Mouse (Mus musculus): ENCODE data around the gene Brms1. TPM values are rescaled to one million over a fixed set of nuclear protein-coding genes. Genes with fewer than 3 reads are reported as not detected.

Brms1 gene
- polyA plus RNA-seq, 1 experiment: 31.1 TPM

DNA sequence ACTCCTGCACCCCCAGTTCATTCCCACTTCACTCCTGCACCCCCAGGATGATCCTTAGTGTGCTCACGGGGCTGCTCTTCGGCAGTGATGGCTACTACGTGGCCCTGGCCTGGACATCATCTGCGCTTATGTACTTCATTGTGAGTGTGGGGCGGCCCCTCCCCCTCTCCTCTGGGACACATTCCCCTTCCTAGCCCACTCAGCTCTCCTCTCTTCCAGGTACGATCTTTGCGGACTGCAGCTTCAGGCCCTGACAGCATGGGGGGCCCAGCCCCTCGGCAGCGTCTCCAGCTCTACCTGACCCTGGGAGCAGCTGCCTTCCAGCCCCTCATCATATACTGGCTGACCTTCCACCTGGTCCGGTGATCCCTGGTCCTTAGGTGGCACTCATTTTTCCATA, 50.9 kb downstream of the Brms1 start:
- DNase-seq (ENCODE audit: low spot score): no peak

DNA sequence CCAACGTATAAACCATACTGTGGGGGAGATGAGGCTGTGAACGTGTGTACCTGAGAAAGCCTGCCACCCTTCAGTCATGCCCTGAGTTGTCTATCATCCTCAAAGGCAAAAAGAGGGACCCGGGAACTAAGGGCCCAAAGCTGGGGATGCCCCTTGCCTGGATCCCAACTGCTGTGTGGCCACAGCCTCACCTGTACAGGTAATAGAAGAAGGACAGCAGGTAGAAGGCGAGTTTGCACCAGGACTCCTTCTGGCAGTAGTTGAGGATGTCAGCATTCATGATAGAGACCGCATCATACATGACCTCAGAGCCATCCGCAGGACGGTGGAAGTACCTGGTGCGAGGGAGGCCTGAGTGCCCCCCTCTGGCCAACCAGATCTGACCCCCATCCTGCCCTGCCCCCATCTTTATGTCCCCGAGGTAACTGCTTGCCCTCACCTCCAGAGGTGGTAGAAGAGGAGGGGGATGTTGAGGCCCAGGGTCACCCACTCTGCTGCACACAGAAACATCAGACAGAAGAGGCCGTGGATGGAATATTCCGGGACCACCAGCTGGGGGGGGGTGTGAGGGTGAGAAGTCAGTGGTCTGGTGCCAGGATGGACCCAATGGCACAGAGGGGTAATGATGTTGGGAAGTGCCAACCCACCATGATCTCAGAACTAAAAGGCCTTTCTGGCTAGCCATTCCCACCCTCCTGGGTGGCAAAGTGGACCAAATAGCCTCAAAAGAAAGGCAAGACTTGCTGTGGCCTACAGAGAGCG, 52.5 kb downstream of the Brms1 start:
- DNase-seq (ENCODE audit: low spot score): no peak

DNA sequence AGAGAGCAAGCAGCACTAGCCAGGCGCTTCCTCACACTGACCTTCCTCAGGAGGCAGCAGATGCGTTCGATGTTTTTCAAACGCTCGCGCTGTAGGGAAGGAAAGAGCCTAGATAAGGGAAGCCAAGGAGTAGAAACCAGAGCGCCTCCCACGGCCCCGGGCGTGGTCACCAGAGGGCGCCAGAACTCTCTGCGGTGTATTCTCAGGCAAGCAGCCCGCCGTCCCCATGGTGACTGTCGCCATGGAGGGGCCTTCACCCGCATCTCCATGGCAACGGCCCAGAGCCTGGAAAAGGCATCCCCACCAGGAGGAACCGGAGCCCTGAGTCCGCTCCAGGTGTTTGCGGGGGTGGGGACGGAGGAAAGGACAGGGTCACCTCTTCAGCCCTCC, 53.1 kb downstream of the Brms1 start:
- peak; percentile 81 for DNase-seq (ENCODE audit: low spot score)

DNA sequence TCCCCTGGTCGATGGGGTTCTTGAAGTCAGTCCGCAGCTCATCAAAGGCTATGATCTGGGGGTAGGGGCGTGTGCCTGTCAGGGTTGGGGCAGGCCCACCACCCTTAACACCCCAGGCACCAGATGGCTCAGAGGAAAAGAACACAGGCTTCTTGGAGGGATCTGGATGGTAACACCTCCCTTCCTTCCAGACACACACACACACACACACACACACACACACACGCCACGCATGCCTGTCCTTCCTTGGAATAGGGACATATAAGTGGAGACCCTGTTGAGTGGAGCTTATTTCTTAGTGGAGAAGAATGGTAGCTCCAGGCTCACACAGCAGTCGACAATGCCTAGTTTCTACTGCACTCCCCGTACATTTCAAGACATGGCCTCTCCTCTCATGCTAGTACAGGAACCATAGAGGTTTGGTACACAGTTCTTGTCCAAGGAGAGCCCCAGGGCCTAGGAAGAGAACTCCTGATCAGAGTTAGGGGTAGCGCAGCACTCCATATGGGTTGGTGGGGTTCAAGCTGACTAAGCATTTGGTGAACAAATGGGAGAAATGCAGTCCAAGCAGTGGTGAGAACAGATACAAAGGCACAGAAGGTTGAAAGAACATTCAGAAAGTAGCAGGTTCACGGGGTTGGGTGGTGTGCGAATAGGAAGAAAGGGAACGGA, 53.7 kb downstream of the Brms1 start:
- no peak for DNase-seq (ENCODE audit: low spot score)

DNA sequence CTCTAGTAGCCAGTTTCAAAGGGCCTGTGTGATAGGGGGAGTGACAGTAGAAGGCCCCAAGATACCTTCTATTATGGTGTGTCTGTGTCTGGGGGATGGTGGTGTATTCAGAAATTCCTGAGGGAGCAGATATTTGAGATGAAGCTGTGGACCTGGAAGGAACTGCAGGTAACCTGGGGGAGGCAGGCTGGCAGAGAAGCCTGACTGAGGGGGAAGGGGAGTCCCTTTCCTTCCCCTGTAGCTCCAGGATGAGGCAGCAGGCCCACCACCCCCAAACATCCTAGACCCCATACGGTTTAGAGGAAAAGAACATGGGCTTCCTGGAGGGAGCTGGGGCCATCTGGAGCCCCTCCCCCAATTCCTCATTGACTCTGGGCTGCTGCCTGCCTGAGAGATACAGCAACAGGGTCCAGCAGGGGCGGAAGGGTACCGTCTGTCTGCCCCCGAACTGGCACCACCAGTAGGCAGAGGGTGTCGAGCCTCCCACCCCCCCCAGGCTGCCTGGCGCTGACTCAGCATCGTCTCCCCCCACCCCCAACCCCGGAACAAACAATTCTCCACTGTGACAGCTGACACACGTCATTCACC, 54.8 kb downstream of the Brms1 start:
- no peak for DNase-seq (ENCODE audit: low spot score)

DNA sequence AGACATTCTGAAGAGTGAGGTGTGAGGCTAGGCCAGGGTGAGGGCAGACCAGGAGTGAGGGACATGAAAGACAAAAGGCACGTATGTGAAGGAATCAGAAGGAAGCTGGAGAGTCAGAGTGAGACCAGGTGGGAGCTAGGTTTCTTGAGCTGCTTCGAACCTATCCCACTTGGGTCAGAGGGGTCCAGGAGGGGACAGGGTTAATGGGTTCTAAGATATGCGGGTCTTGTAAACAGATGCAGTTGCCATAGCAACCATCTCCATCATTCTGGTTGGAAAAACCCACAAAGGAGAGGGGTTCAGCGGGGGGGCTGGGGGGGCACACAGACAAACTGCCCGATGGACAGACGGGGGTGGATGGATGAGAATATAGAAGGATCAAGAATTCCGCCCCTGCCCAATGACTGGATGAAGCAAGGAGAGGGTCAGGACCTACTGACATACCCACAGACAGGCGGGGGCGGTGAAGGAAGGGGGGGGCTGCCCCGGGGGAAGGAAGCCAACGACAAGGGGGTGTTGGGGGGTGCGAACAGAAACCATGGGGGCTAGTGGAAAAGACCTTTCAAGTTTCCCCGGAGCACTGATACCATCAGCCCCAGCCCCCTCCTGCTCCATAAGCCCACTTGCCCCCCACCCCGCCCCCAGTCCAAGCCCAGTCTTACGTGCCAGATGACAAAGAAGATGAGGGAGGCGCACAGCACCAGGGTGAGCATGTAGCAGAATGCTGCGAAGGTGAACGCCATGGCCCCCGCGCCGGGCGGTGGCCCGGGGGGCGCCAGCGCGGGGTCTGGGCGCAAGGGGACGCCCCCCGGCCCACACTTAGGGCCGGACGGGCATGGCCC, 56.6 kb downstream of the Brms1 start:
- no peak for DNase-seq (ENCODE audit: low spot score)

DNA sequence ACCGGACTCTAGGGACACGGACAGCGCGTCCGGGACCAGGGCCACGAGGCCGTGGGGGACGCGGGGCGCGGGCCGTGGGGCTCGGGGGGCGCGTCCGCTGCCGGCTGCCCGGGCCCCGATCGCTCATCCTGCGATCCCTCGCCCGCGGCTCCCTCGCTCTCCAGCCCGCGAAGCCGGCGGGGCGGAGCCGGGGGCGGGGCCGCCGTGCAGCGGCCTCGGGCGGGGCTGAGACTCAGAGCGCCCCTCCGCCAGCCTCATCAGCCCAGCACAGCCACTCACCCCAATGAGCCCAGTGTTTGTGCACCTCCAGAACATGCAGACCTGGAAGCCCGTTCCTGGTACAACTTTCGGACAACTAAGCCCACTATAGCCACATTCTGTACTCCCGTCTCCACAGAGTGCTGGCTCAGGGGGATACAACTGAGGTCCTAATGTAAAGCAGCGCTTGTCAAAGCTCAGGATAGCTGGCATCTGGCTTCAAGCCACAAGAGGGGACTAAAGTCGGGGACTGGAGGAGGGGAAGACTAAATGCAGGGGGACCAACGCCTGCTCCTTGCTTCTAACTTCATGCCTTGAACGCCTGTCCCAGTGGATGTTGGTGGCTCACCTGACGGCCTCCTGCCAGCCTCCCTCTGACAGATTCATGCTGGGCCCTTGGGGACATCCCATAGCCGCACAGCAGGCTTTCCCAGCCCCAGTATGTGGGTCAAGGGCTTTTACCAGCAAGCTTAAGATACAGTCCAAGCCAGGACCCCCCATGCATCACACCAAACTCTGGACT, 57.4 kb downstream of the Brms1 start, which contains the start of gene Cnih2:
Gene Cnih2 (minus strand): TSS at position 159 of the 781 bp plus-strand sequence.
- no peak for DNase-seq (ENCODE audit: low spot score)

Other genes with a start within 250 kb of the Brms1 start
- gene Rbm4, start 247.5 kb upstream of the Brms1 start, polyA plus RNA-seq (2012; rRNA removed): 36.9 and 43.3 TPM in 2 replicates
- gene Gm21992, start 229.7 kb upstream of the Brms1 start, polyA plus RNA-seq (2012; rRNA removed): 12.7 and 17.2 TPM in 2 replicates
- 17.1 and 17.5 TPM in 2 replicates for gene Rbm14, start 229.7 kb upstream of the Brms1 start, polyA plus RNA-seq (2012; rRNA removed)
- 64.5 and 75.5 TPM in 2 replicates for gene Ccs, start 202.0 kb upstream of the Brms1 start, polyA plus RNA-seq (2012; rRNA removed)
- gene Ccdc87, start 202.0 kb upstream of the Brms1 start, polyA plus RNA-seq (2012; rRNA removed): 0.07 and 0.09 TPM in 2 replicates
- gene Ctsf, start 186.2 kb upstream of the Brms1 start, polyA plus RNA-seq (2012; rRNA removed): 78.4 and 82.7 TPM in 2 replicates
- 1.3 and 2.5 TPM in 2 replicates for gene Actn3, start 163.4 kb upstream of the Brms1 start, polyA plus RNA-seq (2012; rRNA removed)
- gene Zdhhc24, start 162.7 kb upstream of the Brms1 start, polyA plus RNA-seq (2012; rRNA removed): 15.1 and 22.3 TPM in 2 replicates
- gene Bbs1, start 134.7 kb upstream of the Brms1 start, polyA plus RNA-seq (2012; rRNA removed): 4.2 and 4.6 TPM in 2 replicates
- gene Dpp3, start 113.1 kb upstream of the Brms1 start, polyA plus RNA-seq (2012; rRNA removed): 53.2 and 53.8 TPM in 2 replicates
- gene Peli3, start 98.2 kb upstream of the Brms1 start, polyA plus RNA-seq (2012; rRNA removed): 3.8 and 5.5 TPM in 2 replicates
- gene Mrpl11, start 79.2 kb upstream of the Brms1 start, polyA plus RNA-seq (2012; rRNA removed): 48.5 and 57.5 TPM in 2 replicates
- gene Npas4, start 51.0 kb upstream of the Brms1 start, polyA plus RNA-seq (2012; rRNA removed): 5.7 and 7.4 TPM in 2 replicates
- 4.6 and 5.9 TPM in 2 replicates for gene Slc29a2, start 17.5 kb upstream of the Brms1 start, polyA plus RNA-seq (2012; rRNA removed)
- gene B4gat1, start 2.5 kb upstream of the Brms1 start, polyA plus RNA-seq (2012; rRNA removed): 30.4 and 33.5 TPM in 2 replicates
- gene AC124502.3, start 2.5 kb upstream of the Brms1 start, polyA plus RNA-seq (2012; rRNA removed): 1.9 and 2.3 TPM in 2 replicates
- 18.4 and 24.8 TPM in 2 replicates for gene Rin1, start 9.1 kb downstream of the Brms1 start, polyA plus RNA-seq (2012; rRNA removed)
- 77.2 and 103 TPM in 2 replicates for gene Cd248, start 26.7 kb downstream of the Brms1 start, polyA plus RNA-seq (2012; rRNA removed)
- gene Tmem151a, start 44.2 kb downstream of the Brms1 start, polyA plus RNA-seq (2012; rRNA removed): 2.8 and 3.9 TPM in 2 replicates
- gene Yif1a, start 47.2 kb downstream of the Brms1 start, polyA plus RNA-seq (2012; rRNA removed): 122 and 131 TPM in 2 replicates
- gene Cnih2, start 57.2 kb downstream of the Brms1 start, polyA plus RNA-seq (2012; rRNA removed): 1.5 TPM in 2 replicates
- 148 and 154 TPM in 2 replicates for gene Rab1b, start 65.7 kb downstream of the Brms1 start, polyA plus RNA-seq (2012; rRNA removed)
- 28.0 and 30.5 TPM in 2 replicates for gene Klc2, start 77.2 kb downstream of the Brms1 start, polyA plus RNA-seq (2012; rRNA removed)
- gene Pacs1, start 231.8 kb downstream of the Brms1 start, polyA plus RNA-seq (2012; rRNA removed): 16.3 and 22.6 TPM in 2 replicates

All from urinary bladder, adult 2 months (tissue).